Mouse (Mus musculus) stomach, postnatal 0 days (tissue): Measurements from ENCODE around the gene Tmbim1.

ENCODE experiments used
- CTCF ChIP-seq: IDR thresholded peaks from 2 replicates; pipeline ENCODE4 v1.5.1; 2016; ENCODE audit warnings: antibody characterized with exemption, low read depth, mild to moderate bottlenecking, moderate library complexity
- EP300 ChIP-seq: optimal IDR thresholded peaks from 2 replicates; pipeline ENCODE3; 2016; ENCODE audit warnings: antibody characterized with exemption

DNA sequence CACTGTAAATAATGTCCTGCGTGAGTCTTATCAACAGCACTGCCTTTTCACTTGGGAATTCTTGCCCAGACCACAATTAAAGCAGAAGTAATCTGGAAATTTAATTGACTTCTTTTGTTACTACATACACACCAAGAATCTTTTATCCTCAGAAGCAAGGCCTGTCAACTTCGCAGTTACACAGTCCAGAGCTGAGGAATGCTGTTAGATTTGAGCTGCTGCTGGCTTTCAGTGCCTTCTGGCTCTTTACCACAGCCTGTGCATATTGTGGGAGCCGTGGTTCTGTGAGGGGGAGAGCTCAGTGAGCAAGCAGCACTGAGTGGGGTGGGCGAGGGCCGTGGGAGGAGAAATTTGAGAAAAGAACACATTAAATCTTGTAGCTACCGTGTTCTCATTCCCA lies 65.1 kb downstream of the Tmbim1 start:
- TF ChIP-seq CTCF: no peak
- no peak for TF ChIP-seq EP300
